Mouse (Mus musculus): Measurements from ENCODE around the gene Ramp3. TPM values are rescaled to one million over a fixed set of nuclear protein-coding genes. Genes with fewer than 3 reads are reported as not detected.
"Not testable (repeated sequence)": the region's sequence is repeated elsewhere in the genome, so short reads cannot be mapped to it uniquely, and the experiment has no call there.

Ramp3 gene
- 1 to 10 TPM in 1 of 2 experiments, under 1 TPM in 1; 0.48 to 1.1 TPM for total RNA-seq (2021)
- long read RNA-seq, experiment 1, partial matches to known transcripts, result 0 of 1 reads
- long read RNA-seq, experiment 1, other reads (novel, unspliced or antisense), result 0 of 1 reads
- long read RNA-seq, experiment 2, result 0 reads

GRCm38 (mm10) chr11:6658271-6658670 is at the start of gene Ramp3:
Gene Ramp3 (plus strand): TSS chr11:6658521.
- no peak for DNase-seq (ENCODE audit: low spot score)

GRCm38 (mm10) chr11:6615250-6616205 is 42.8 kb upstream of the Ramp3 start:
- DNase-seq (ENCODE audit: low spot score), result no peak

- no peak for DNase-seq (ENCODE audit: low spot score)
Observed at GRCm38 (mm10) chr11:6623704-6624103, 34.6 kb upstream of the Ramp3 start.

GRCm38 (mm10) chr11:6624619-6625382 is 33.5 kb upstream of the Ramp3 start:
- DNase-seq (ENCODE audit: low spot score), result no peak

- peak; percentile 90 for DNase-seq (ENCODE audit: low spot score)
Observed at GRCm38 (mm10) chr11:6625478-6626387, 32.6 kb upstream of the Ramp3 start, which contains the start of gene Tbrg4. Gene Tbrg4 (minus strand): TSS chr11:6626067.

GRCm38 (mm10) chr11:6626388-6626772 is 31.9 kb upstream of the Ramp3 start:
- DNase-seq (ENCODE audit: low spot score), result no peak

GRCm38 (mm10) chr11:6627731-6628130 is 30.6 kb upstream of the Ramp3 start:
- DNase-seq (ENCODE audit: low spot score), result no peak

GRCm38 (mm10) chr11:6628568-6628967 is 29.8 kb upstream of the Ramp3 start:
- no peak for DNase-seq (ENCODE audit: low spot score)

- DNase-seq (ENCODE audit: low spot score), result no peak
Observed at GRCm38 (mm10) chr11:6629655-6630054, 28.7 kb upstream of the Ramp3 start.

- no peak for DNase-seq (ENCODE audit: low spot score)
Observed at GRCm38 (mm10) chr11:6636150-6636549, 22.2 kb upstream of the Ramp3 start.

GRCm38 (mm10) chr11:6638537-6638936 is 19.8 kb upstream of the Ramp3 start, which contains the start of gene Wap:
Gene Wap (minus strand): TSS chr11:6638637.
- no peak for DNase-seq (ENCODE audit: low spot score)

GRCm38 (mm10) chr11:6639072-6639471 is 19.2 kb upstream of the Ramp3 start:
- DNase-seq (ENCODE audit: low spot score), result no peak

GRCm38 (mm10) chr11:6644566-6644965 is 13.8 kb upstream of the Ramp3 start:
- no peak for DNase-seq (ENCODE audit: low spot score)

- DNase-seq (ENCODE audit: low spot score), result no peak
Observed at GRCm38 (mm10) chr11:6647831-6648724, 10.2 kb upstream of the Ramp3 start.

GRCm38 (mm10) chr11:6650519-6650918 is 7.8 kb upstream of the Ramp3 start:
- no peak for DNase-seq (ENCODE audit: low spot score)

- not testable (repeated sequence) for DNase-seq (ENCODE audit: low spot score)
Observed at GRCm38 (mm10) chr11:6652978-6653377, 5.3 kb upstream of the Ramp3 start.

- peak; percentile 79 for DNase-seq (ENCODE audit: low spot score)
Observed at GRCm38 (mm10) chr11:6654903-6655302, 3.4 kb upstream of the Ramp3 start.

- DNase-seq (ENCODE audit: low spot score), result no peak
Observed at GRCm38 (mm10) chr11:6661206-6661605, 2.9 kb downstream of the Ramp3 start.

- no peak for DNase-seq (ENCODE audit: low spot score)
Observed at GRCm38 (mm10) chr11:6666634-6667033, 8.3 kb downstream of the Ramp3 start.

- no peak for DNase-seq (ENCODE audit: low spot score)
Observed at GRCm38 (mm10) chr11:6669041-6669440, 10.7 kb downstream of the Ramp3 start.

Measured in gastrocnemius, adult 18-20 months (tissue).